14 mouse cellular contexts compared by ENCODE assay signal in the genomic region with DNA sequence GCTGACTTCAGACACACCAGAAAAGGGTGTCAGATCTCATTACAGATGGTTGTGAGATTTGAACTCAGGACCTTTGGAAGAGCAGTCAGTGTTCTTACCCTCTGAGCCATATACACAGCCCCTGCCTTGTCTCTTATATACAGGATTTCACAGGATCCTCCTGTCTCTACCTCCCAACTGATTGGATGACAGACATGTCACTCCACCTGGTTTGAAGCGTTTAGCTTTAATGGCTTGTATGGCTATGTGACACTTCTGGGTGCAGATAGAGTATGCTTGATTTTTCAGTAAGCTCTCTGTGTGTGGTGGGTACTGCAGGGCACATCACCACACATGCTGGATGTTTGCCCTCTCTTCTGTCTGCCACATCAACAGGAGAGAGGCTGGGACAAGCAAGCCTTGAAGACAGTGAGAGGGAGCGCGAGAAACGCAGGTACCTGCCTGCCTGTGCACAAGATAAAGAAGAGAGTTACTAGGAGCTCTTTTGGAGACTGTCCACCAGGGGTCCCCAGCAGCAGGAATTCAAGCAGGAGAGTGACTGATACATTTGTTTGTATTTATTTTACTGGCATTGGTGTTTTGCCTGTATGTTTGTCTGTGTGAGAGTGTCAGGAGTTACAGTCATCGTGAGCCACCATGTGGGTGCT. TPM values are rescaled to one million over a fixed set of nuclear protein-coding genes. Genes with fewer than 3 reads are reported as not detected.
DNase-seq lines count a peak whose midpoint lies in the region; ATAC-seq and TF ChIP-seq lines count a peak whose summit lies in the region.
"Had no signal": no experiment of that assay in that cellular context is flagged by ENCODE, and none has a peak within 500 bp of the region (broad histone marks: within the 10 kb centered on the region; RNA-seq: fewer than 3 reads in every experiment).

No protein-coding gene starts in this region.

- no peak for ATAC-seq in lung, postnatal 0 days
- ATAC-seq in hindbrain, embryonic 12.5 days (ENCODE audit: low FRiP score), result no peak
- ATAC-seq: forebrain, embryonic 15.5 days had no signal

- peaks cover 32% of the 10 kb centered on the region for H3K36me3 ChIP-seq in lung, postnatal 0 days (ENCODE audit: insufficient read depth, low read length)
- H3K36me3 ChIP-seq in E14TG2a.4 (ENCODE audit: insufficient read depth, low read length), result peaks cover 41% of the 10 kb centered on the region
- peaks cover 38% of the 10 kb centered on the region for H3K36me3 ChIP-seq in hindbrain, embryonic 12.5 days

- no peak overlapping the region for H3K4me2 ChIP-seq in lung, postnatal 0 days (replicated peaks; ENCODE audit: low read depth, low read length)
- no peak overlapping the region for H3K4me2 ChIP-seq in hindbrain, embryonic 12.5 days (replicated peaks)
- H3K4me2 ChIP-seq: forebrain, embryonic 15.5 days; hindbrain, embryonic 15.5 days; limb, embryonic 13.5 days; neural tube, embryonic 12.5 days had no signal

- 67% methylated on average over 5 of the region's 5 CpGs for WGBS in lung, postnatal 0 days
- 73% methylated on average over 5 of the region's 5 CpGs for WGBS in hindbrain, embryonic 12.5 days

- H3K9ac ChIP-seq in lung, postnatal 0 days (replicated peaks; ENCODE audit: low read depth), result no peak overlapping the region
- H3K9ac ChIP-seq in hindbrain, embryonic 12.5 days, result no peak overlapping the region
- H3K9ac ChIP-seq: forebrain, embryonic 15.5 days; hindbrain, embryonic 15.5 days; limb, embryonic 13.5 days; neural tube, embryonic 12.5 days had no signal

- H3K27ac ChIP-seq in lung, postnatal 0 days (ENCODE audit: low read length), result no peak overlapping the region
- no peak overlapping the region for H3K27ac ChIP-seq in hindbrain, embryonic 12.5 days
- H3K27ac ChIP-seq: forebrain, embryonic 15.5 days; hindbrain, embryonic 15.5 days; limb, embryonic 13.5 days; neural tube, embryonic 12.5 days had no signal

- H3K9me3 ChIP-seq in lung, postnatal 0 days (ENCODE audit: low read length), result no peaks in the 10 kb centered on the region
- H3K9me3 ChIP-seq in E14TG2a.4 (ENCODE audit: low read length), result no peaks in the 10 kb centered on the region
- H3K9me3 ChIP-seq in hindbrain, embryonic 12.5 days (replicated peaks), result no peaks in the 10 kb centered on the region
- H3K9me3 ChIP-seq: forebrain, embryonic 15.5 days; hindbrain, embryonic 15.5 days; limb, embryonic 13.5 days; megakaryocyte, embryonic 14.5 days; neural tube, embryonic 12.5 days had no signal

- H3K4me3 ChIP-seq in lung, postnatal 0 days (ENCODE audit: low read depth, low read length), result no peak overlapping the region
- no peak overlapping the region for H3K4me3 ChIP-seq in E14TG2a.4 (replicated peaks; ENCODE audit: low read length)
- H3K4me3 ChIP-seq in hindbrain, embryonic 12.5 days, result no peak overlapping the region
- H3K4me3 ChIP-seq: forebrain, embryonic 15.5 days; hindbrain, embryonic 15.5 days; limb, embryonic 13.5 days; megakaryocyte, embryonic 14.5 days; neural tube, embryonic 12.5 days had no signal

- TF ChIP-seq CTCF in lung, postnatal 0 days (IDR thresholded peaks at IDR 0.05), result peak; percentile 53
- peak; percentile 48 for TF ChIP-seq CTCF in E14TG2a.4 (conservative IDR thresholded peaks at IDR 0.05; ENCODE audit: low read length)

- no peaks in the 10 kb centered on the region for H3K27me3 ChIP-seq in lung, postnatal 0 days (replicated peaks; ENCODE audit: insufficient read depth, low read length)
- H3K27me3 ChIP-seq in E14TG2a.4 (ENCODE audit: insufficient read depth, low read length), result no peaks in the 10 kb centered on the region
- H3K27me3 ChIP-seq in hindbrain, embryonic 12.5 days, result no peaks in the 10 kb centered on the region
- H3K27me3 ChIP-seq: forebrain, embryonic 15.5 days; hindbrain, embryonic 15.5 days; limb, embryonic 13.5 days; megakaryocyte, embryonic 14.5 days; neural tube, embryonic 12.5 days had no signal

- peak; percentile 54 for DNase-seq in heart, adult 11 months
- no peak for DNase-seq in heart, adult 9 months (ENCODE audit: low spot score in 2 of 2)
- DNase-seq in lung, postnatal 0 days (ENCODE audit: low spot score), result no peak
- DNase-seq in lung, adult 18-20 months, result no peak
- DNase-seq in induced T-regulatory cell, adult 2 months (ENCODE audit: low read depth), result peak; percentile 63
- no peak for DNase-seq in urinary bladder, postnatal 10 days (ENCODE audit: low spot score)
- DNase-seq: heart, adult 18-20 months had no signal

- no peak for TF ChIP-seq EP300 in lung, postnatal 0 days (IDR thresholded peaks at IDR 0.05)

- no peaks in the 10 kb centered on the region for H3K4me1 ChIP-seq in lung, postnatal 0 days (ENCODE audit: insufficient read depth, low read depth, low read length)
- H3K4me1 ChIP-seq in E14TG2a.4 (replicated peaks; ENCODE audit: low read depth, low read length), result peaks cover 8% of the 10 kb centered on the region
- H3K4me1 ChIP-seq in hindbrain, embryonic 12.5 days, result no peaks in the 10 kb centered on the region
- H3K4me1 ChIP-seq: forebrain, embryonic 15.5 days; hindbrain, embryonic 15.5 days; limb, embryonic 13.5 days; megakaryocyte, embryonic 14.5 days; neural tube, embryonic 12.5 days had no signal

RNA-seq across cellular contexts. Expression of a gene that starts 18.3 kb away (rescaled TPM):
- 55.4 and 63.0 TPM in 2 replicates for polyA plus RNA-seq in lung, postnatal 0 days (2015; fragmentation: Nextera tagmentation; extraction: Ambion mirVana)
- polyA plus RNA-seq in hindbrain, embryonic 12.5 days (2016; fragmentation: Nextera tagmentation; extraction: Ambion mirVana), result 30.1 and 39.0 TPM in 2 replicates

RNA-seq across cellular contexts. Expression of a gene that starts 27.0 kb away (rescaled TPM):
- polyA plus RNA-seq in lung, postnatal 0 days (2015; fragmentation: Nextera tagmentation; extraction: Ambion mirVana), result 8.7 and 8.9 TPM in 2 replicates
- 20.8 and 25.3 TPM in 2 replicates for polyA plus RNA-seq in hindbrain, embryonic 12.5 days (2016; fragmentation: Nextera tagmentation; extraction: Ambion mirVana)

RNA-seq across cellular contexts. Expression of a gene that starts 27.3 kb away (rescaled TPM):
- polyA plus RNA-seq in lung, postnatal 0 days (2015; fragmentation: Nextera tagmentation; extraction: Ambion mirVana), result 111 and 119 TPM in 2 replicates
- polyA plus RNA-seq in hindbrain, embryonic 12.5 days (2016; fragmentation: Nextera tagmentation; extraction: Ambion mirVana), result 120 TPM in 2 replicates

Comparison
In these comparisons a context has a peak if more than half of its experiments do, and no peak if none do; other contexts are left out.
1. DNase-seq: peak in heart, adult 11 months (single experiment) and induced T-regulatory cell, adult 2 months (single experiment); none in heart, adult 9 months (0 of 2), lung, postnatal 0 days (single experiment), lung, adult 18-20 months (0 of 2) and urinary bladder, postnatal 10 days (single experiment).